Mouse (Mus musculus) testis, adult 2 months (tissue): Measurements from ENCODE around the gene Slc16a13. TPM values are rescaled to one million over a fixed set of nuclear protein-coding genes. Genes with fewer than 3 reads are reported as not detected.

Experiments
- H3K27ac ChIP-seq: fragments of 200-500 bp; 2 replicates; pipeline ENCODE4 v1.5.1; 2012; ENCODE audit warnings: low read depth, low read length; ENCODE audit not compliant: control insufficient read depth, insufficient read depth
- H3K27me3 ChIP-seq: fragments of 200-500 bp; 2 replicates; pipeline ENCODE4 v1.6.1; 2012; ENCODE audit warnings: mild to moderate bottlenecking, low read length, moderate library complexity; ENCODE audit not compliant: control insufficient read depth, insufficient read depth
- H3K36me3 ChIP-seq: fragments of 200-500 bp; 2 replicates; pipeline ENCODE4 v1.6.1; 2012; ENCODE audit warnings: mild to moderate bottlenecking, low read length; ENCODE audit not compliant: control insufficient read depth, insufficient read depth
- H3K4me1 ChIP-seq: fragments of 200-500 bp; 2 replicates; pipeline ENCODE4 v1.6.1; 2012; ENCODE audit warnings: low read length; ENCODE audit not compliant: control insufficient read depth, insufficient read depth
- H3K4me3 ChIP-seq: fragments of 200-500 bp; 2 replicates; pipeline ENCODE4 v1.5.1; 2012; ENCODE audit warnings: low read depth, mild to moderate bottlenecking, low read length, moderate library complexity, mixed read lengths; ENCODE audit not compliant: control insufficient read depth
- CTCF ChIP-seq: fragments of 200-500 bp; IDR thresholded peaks from 2 replicates; pipeline ENCODE4 v1.5.1; 2012; ENCODE audit warnings: low read depth, mild to moderate bottlenecking, inconsistent platforms, low read length, moderate library complexity; ENCODE audit not compliant: control insufficient read depth, insufficient read depth, insufficient replicate concordance
- POLR2A ChIP-seq: fragments of 200-500 bp; IDR thresholded peaks from 2 replicates; pipeline ENCODE4 v1.6.1; 2012; ENCODE audit warnings: low read depth, mild to moderate bottlenecking, inconsistent platforms, low read length, moderate library complexity; ENCODE audit not compliant: control insufficient read depth
- polyA plus RNA-seq: library from polyadenylated mRNA; depleted of rRNA; stranded (reverse); fragments of >200 nt; gene quantifications from 2 replicates; pipeline ENCODE4 v1.2.3, GENCODE M21; 2012

Slc16a13 gene
- polyA plus RNA-seq, 1 experiment: 3.3 TPM

DNA sequence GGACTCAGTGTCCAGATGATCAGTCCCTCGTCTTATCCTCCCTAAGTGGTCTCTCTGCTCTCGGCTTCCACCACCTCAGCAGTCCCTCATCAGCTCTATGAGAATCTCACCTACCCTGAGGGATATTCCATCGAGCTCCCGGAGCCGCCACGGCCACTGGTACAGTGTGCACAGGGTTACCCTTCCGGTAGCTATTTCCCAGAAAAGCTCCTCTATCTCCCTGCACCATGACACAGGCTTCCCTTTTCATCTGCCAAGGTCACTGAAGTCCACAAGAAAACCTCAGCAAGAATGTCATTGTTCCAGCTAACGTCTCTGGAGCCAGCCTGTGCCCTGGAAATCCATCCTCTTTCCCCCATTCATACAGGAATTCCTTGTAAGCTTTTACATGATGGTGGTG lies 31.0 kb upstream of the Slc16a13 start:
- H3K27me3 ChIP-seq: no peaks in the 10 kb centered on the region; the same call in 1 of the 2 replicates
- TF ChIP-seq POLR2A (no peak), CTCF (no peak)
- no peak overlapping the region for H3K27ac ChIP-seq
- peaks cover 24% of the 10 kb centered on the region for H3K4me1 ChIP-seq
- H3K4me3 ChIP-seq: no peak overlapping the region
- no peaks in the 10 kb centered on the region for H3K36me3 ChIP-seq

DNA sequence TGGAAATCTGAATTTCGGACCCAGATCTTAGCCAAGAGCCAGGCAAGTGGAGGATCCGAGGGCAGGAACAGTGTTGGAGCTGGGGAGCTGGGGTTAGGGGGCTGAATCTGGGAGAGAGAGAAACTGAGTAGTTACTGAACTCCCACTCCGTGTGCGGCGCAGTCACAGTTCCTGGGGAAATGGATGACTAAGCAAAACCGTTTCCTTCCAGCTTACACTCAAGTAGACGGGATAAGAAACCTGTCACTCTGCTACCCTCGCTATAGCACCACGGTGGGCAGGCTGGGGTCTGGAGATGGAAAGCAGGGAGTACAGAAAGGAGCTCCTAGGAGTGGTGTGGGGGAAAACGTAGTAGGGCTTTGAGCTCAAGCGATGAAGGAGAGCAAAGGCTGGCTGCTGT lies 29.3 kb upstream of the Slc16a13 start:
- Histone ChIP-seq H3K36me3 (no peaks in the 10 kb centered on the region), H3K27ac (no peak overlapping the region), H3K4me3 (no peak overlapping the region), H3K4me1 (peaks cover 21% of the 10 kb centered on the region), H3K27me3 (no peaks in the 10 kb centered on the region; the same call in 1 of the 2 replicates)
- no peak for TF ChIP-seq POLR2A
- no peak for TF ChIP-seq CTCF

DNA sequence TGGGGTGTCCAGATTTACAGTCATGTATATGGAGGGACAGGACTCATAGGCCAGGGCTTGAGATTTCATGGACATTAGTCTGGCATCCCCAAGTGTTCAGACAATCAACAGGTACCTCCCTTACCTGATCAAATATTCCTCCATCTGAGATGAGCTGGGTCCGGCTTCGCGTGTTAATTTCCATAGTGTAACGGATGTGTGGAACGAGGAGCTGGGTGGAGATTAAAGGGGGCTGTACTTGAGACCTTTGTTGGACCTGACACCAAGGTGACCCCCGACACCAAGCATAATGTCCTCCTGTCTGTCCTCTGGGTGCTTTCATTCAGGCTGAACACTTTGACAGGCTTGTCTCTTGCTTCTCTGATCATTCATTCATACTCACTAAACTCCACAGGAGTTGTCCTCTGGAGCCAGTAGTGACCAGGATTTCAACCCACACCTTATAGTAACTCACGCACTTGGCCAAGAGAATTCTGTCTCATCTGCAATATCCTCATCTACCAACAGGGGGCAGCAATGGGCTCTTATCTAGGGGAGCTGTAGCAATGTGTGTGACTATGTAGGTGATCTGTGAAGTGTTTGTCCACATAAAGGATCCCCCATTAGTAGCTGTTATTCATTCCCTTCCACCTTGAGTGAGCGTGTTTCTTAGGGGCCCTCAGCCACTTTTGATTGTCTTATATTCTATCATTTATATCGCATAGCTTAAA lies 26.4 kb upstream of the Slc16a13 start:
- H3K4me1 ChIP-seq: peaks cover 1% of the 10 kb centered on the region
- TF ChIP-seq POLR2A: no peak
- TF ChIP-seq CTCF: no peak; the same call in 1 of the 2 replicates
- H3K4me3 ChIP-seq: no peak overlapping the region
- no peaks in the 10 kb centered on the region for H3K36me3 ChIP-seq
- no peaks in the 10 kb centered on the region for H3K27me3 ChIP-seq
- H3K27ac ChIP-seq: no peak overlapping the region

DNA sequence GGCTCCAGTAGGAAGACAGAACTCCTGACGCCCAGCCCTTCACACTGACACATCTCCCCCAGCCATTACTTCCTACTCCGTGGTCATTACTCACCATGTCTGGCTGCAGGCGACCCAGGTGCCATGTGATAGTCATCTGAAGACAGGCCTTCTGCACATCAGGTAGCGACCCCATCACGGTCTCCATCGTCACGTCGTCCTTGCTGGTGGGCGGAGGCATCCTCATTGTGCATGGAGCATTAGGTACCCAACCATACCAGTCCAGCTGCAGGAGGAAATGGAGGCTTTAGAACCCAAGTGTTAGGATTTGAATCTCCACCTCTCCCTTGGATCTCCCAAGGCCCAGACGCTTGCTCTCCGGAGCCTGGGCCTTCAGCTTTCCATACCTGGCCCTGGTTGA lies 21.7 kb upstream of the Slc16a13 start:
- no peak for TF ChIP-seq CTCF
- peak; percentile 31; the same call in 1 of the 2 replicates for TF ChIP-seq POLR2A
- Histone ChIP-seq H3K4me1 (no peaks in the 10 kb centered on the region; the same call in none of the 2 replicates), H3K4me3 (no peak overlapping the region), H3K27me3 (no peaks in the 10 kb centered on the region), H3K27ac (no peak overlapping the region), H3K36me3 (no peaks in the 10 kb centered on the region)

DNA sequence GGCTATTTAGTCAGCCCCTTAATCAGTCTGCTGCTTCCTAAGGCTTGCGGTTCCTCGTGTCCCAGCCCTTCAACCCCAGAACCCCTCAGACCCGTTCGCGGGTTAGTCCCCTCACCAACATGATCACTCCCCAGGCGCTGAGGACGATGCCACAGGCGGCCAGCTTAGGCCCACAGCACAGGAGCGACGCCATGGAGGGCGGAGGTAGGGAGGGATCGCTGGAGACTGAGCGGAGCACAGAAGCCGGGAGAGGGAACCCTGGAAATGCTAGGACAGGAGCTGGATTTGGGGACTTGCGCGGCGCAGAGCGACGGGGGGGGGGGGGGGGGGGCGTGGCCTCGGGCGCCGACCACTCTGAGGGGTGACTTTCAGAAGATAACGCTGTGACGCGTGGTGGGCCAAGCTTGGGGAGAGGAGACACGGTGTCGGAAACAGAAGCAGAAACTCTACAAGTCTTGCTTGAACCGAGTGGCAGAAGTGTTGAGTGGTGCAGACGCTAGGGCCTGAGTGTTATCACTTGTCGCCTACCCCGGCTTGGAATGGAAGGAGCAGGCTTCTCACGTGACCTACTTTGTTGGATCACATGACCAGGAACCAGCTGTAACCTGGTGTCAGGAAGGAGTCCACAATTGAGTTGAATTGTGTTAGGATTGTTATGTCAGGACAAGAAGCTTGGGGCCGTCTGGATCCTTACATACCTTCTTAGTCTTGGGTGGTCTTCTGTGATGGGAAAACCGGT lies 18.8 kb upstream of the Slc16a13 start, which contains the start of the genes Gm21988 and Rnasek:
Gene Gm21988 (minus strand): TSS at position 290 of the 739 bp plus-strand sequence.
Gene Rnasek (minus strand): TSS at position 302 of the 739 bp plus-strand sequence.
- peaks cover 3% of the 10 kb centered on the region for H3K4me1 ChIP-seq
- no peaks in the 10 kb centered on the region for H3K36me3 ChIP-seq
- peak within 1 kb of the TSS; percentile 95 for H3K27ac ChIP-seq
- peak; percentile 40 for TF ChIP-seq POLR2A
- TF ChIP-seq CTCF: no peak
- peak within 1 kb of the TSS; percentile 90 for H3K4me3 ChIP-seq
- no peaks in the 10 kb centered on the region for H3K27me3 ChIP-seq

DNA sequence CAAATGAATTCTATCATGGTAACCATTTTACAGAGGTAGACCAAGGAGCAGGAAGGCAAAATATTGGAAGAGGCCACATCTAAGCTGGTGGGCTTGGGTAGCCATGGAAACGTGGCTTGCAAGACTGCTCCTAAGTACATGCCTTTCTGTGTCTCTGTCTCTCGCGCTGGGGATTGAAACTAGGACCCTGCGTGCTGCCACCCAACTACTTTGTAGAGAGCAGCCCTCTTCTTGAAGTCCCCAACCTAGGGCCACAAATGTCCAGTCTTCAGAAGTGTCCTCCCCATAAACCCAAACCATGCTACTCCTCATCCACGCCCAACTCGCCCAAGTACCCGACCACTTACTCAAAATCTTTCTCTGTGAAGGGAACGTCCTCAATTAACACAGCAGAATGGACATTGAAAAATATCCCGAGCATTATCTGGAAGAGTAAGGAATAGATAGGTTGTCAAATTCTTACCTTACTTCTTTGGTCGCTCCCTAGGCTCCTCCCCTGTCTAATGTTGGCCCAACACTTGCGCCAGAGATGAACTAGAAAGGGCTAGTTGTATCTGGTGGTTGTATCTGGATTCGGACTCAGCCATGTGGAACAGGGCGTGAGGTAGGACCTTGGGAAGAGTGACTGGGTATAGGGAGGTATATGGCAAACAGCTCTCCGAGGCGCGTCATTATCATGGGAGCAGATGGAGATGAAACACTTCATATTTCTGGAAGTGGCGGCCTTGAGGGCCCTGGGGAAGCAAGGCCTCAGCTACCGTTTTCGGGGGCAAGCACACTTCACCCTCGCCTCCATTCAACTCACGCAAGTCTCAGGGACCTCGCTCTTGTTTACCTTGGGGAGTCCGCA lies 18.0 kb upstream of the Slc16a13 start:
- H3K27me3 ChIP-seq: no peaks in the 10 kb centered on the region
- peak overlapping the region; percentile 90 for H3K4me3 ChIP-seq
- no peaks in the 10 kb centered on the region for H3K36me3 ChIP-seq
- H3K4me1 ChIP-seq: peaks cover 9% of the 10 kb centered on the region
- TF ChIP-seq POLR2A: no peak
- no peak for TF ChIP-seq CTCF
- H3K27ac ChIP-seq: peak overlapping the region; percentile 95
